Mouse (Mus musculus) CD4-positive, CD25-positive, alpha-beta regulatory T cell (primary cell): ENCODE results near the gene Olfr13. TPM values are rescaled to one million over a fixed set of nuclear protein-coding genes. Genes with fewer than 3 reads are reported as not detected.

Experiments used
- polyA plus RNA-seq: library from polyadenylated mRNA; unstranded; fragments of 100-300 nt; shearing (Covaris generic); gene quantifications from one replicate; pipeline ENCODE4 v1.2.1, GENCODE M21; 2017

Gene Olfr13
- not detected for polyA plus RNA-seq

GRCm38 (mm10) chr6:43171840-43172239 lies at the start of gene Olfr13:
TSS of gene Olfr13 (plus strand) at chr6:43172140.

GRCm38 (mm10) chr6:43146267-43146666 lies 25.7 kb upstream of the Olfr13 start, which contains the start of gene Olfr237-ps1:
TSS of gene Olfr237-ps1 (plus strand) at chr6:43146567.

GRCm38 (mm10) chr6:43162982-43163381 lies 9.0 kb upstream of the Olfr13 start, which contains the start of gene Olfr437:
TSS of gene Olfr437 (plus strand) at chr6:43163282.

GRCm38 (mm10) chr6:43196781-43197180 lies 24.8 kb downstream of the Olfr13 start, which contains the start of gene Olfr435:
TSS of gene Olfr435 (plus strand) at chr6:43197146.

GRCm38 (mm10) chr6:43212873-43213272 lies 40.9 kb downstream of the Olfr13 start, which contains the start of gene Olfr434:
TSS of gene Olfr434 (plus strand) at chr6:43213021.

Other genes with a start within 250 kb of the Olfr13 start
- gene Olfr444, start 223.1 kb upstream of the Olfr13 start, polyA plus RNA-seq: not detected
- not detected for gene Olfr441, start 65.8 kb upstream of the Olfr13 start, polyA plus RNA-seq
- 0.06 TPM for gene Olfr237-ps1, start 25.6 kb upstream of the Olfr13 start, polyA plus RNA-seq
- not detected for gene Olfr437, start 8.9 kb upstream of the Olfr13 start, polyA plus RNA-seq
- gene Olfr435, start 25.0 kb downstream of the Olfr13 start, polyA plus RNA-seq: not detected
- not detected for gene Olfr434, start 40.9 kb downstream of the Olfr13 start, polyA plus RNA-seq
- not detected for gene Olfr47, start 59.4 kb downstream of the Olfr13 start, polyA plus RNA-seq
- 4.1 TPM for gene Arhgef5, start 93.4 kb downstream of the Olfr13 start, polyA plus RNA-seq
- not detected for gene Nobox, start 137.4 kb downstream of the Olfr13 start, polyA plus RNA-seq